Mouse (Mus musculus) forebrain, embryonic 11.5 days (tissue): ENCODE measurements at regions not wholly inside any gene's neighbourhood (a gene's known extent, or its start where the extent isn't known, plus 50 kb on each side); places are given as distances from the start of the nearest gene placed in this dataset.

Experiments
- ATAC-seq: fragments of 200-750 bp; cut with Nextera tagmentation; replicated peaks from 2 replicates; pipeline ENCODE4 v1.8.0; 2017; ENCODE audit warnings: moderate TSS enrichment; ENCODE audit not compliant: low FRiP score
- DNase-seq: peaks from one replicate; pipeline ENCODE4 v3.0.0-alpha.2; 2017; ENCODE audit warnings: low spot score
- H3K27ac ChIP-seq: fragments of 300-500 bp; sonication (generic); 2 replicates; pipeline ENCODE4 v1.5.1; 2014; ENCODE audit warnings: low read depth, low read length
- H3K27me3 ChIP-seq: fragments of 300-500 bp; sonication (generic); 2 replicates; pipeline ENCODE4 v1.6.1; 2014; ENCODE audit warnings: mild to moderate bottlenecking, low read length, mixed read lengths; ENCODE audit not compliant: control insufficient read depth, insufficient read depth
- H3K36me3 ChIP-seq: fragments of 300-500 bp; sonication (generic); 2 replicates; pipeline ENCODE4 v1.6.1; 2014; ENCODE audit warnings: mild to moderate bottlenecking, low read length, moderate library complexity, mixed read lengths; ENCODE audit not compliant: control insufficient read depth, insufficient read depth
- H3K4me1 ChIP-seq: fragments of 300-500 bp; sonication (generic); replicated peaks from 2 replicates; pipeline ENCODE4 v1.6.1; 2014; ENCODE audit warnings: low read length, mixed read lengths; ENCODE audit not compliant: control insufficient read depth, insufficient read depth
- H3K4me2 ChIP-seq: fragments of 300-500 bp; sonication (generic); 2 replicates; pipeline ENCODE4 v1.6.1; 2014; ENCODE audit warnings: low read depth, mild to moderate bottlenecking, low read length, moderate library complexity, mixed read lengths; ENCODE audit not compliant: severe bottlenecking
- H3K4me3 ChIP-seq: fragments of 300-500 bp; sonication (generic); 2 replicates; pipeline ENCODE4 v1.5.1; 2014; ENCODE audit warnings: low read depth, low read length
- H3K9ac ChIP-seq: fragments of 300-500 bp; sonication (generic); 2 replicates; pipeline ENCODE4 v1.6.1; 2014; ENCODE audit warnings: low read length
- H3K9me3 ChIP-seq: fragments of 300-500 bp; sonication (generic); 2 replicates; pipeline ENCODE4 v1.6.1; 2016; ENCODE audit warnings: low read length, mixed read lengths; ENCODE audit not compliant: control insufficient read depth
- WGBS: fragments of 180-500 bp; shearing (Covaris S2); extraction: QIAGEN DNeasy Blood & Tissue Kit; methylation state at CpG from one replicate; pipeline ENCODE4 v1.1.7; 2014; 5-methylcytosine and 5-hydroxymethylcytosine counted together

GRCm38 (mm10) chr3:49282679-49283078, 474.4 kb downstream of the Pcdh18 start:
- H3K27ac ChIP-seq, result no peak overlapping the region
- no peak overlapping the region for H3K9ac ChIP-seq
- ATAC-seq, result no peak
- H3K4me3 ChIP-seq, result no peak overlapping the region
- H3K4me1 ChIP-seq, result no peaks in the 10 kb centered on the region
- H3K9me3 ChIP-seq, result no peaks in the 10 kb centered on the region
- no peak for DNase-seq
- 80% methylated on average over 2 of the region's 2 CpGs for WGBS
- no peaks in the 10 kb centered on the region for H3K36me3 ChIP-seq
- H3K27me3 ChIP-seq, result no peaks in the 10 kb centered on the region
- no peak overlapping the region for H3K4me2 ChIP-seq

GRCm38 (mm10) chr3:49278356-49278755, 478.8 kb downstream of the Pcdh18 start:
- 93% methylated on average over 1 of the region's 1 CpGs for WGBS
- H3K4me1 ChIP-seq, result no peaks in the 10 kb centered on the region
- H3K27ac ChIP-seq, result no peak overlapping the region
- no peaks in the 10 kb centered on the region for H3K9me3 ChIP-seq
- ATAC-seq (no peak), DNase-seq (no peak)
- no peak overlapping the region for H3K9ac ChIP-seq
- H3K36me3 ChIP-seq, result no peaks in the 10 kb centered on the region
- no peaks in the 10 kb centered on the region for H3K27me3 ChIP-seq
- H3K4me3 ChIP-seq, result no peak overlapping the region
- H3K4me2 ChIP-seq, result no peak overlapping the region

- Histone ChIP-seq H3K27me3 (no peaks in the 10 kb centered on the region), H3K36me3 (no peaks in the 10 kb centered on the region), H3K9ac (no peak overlapping the region), H3K4me3 (no peak overlapping the region), H3K9me3 (no peaks in the 10 kb centered on the region), H3K4me1 (no peaks in the 10 kb centered on the region), H3K27ac (no peak overlapping the region), H3K4me2 (no peak overlapping the region)
- 30% methylated on average over 1 of the region's 1 CpGs for WGBS
- peak; percentile 90 for ATAC-seq
- DNase-seq, result no peak
These were observed 482.7 kb downstream of the Pcdh18 start for GRCm38 (mm10) chr3:49274286-49274923.

GRCm38 (mm10) chr3:49266048-49266447, 491.1 kb downstream of the Pcdh18 start:
- Histone ChIP-seq H3K36me3 (no peaks in the 10 kb centered on the region), H3K4me2 (no peak overlapping the region), H3K27me3 (no peaks in the 10 kb centered on the region), H3K27ac (no peak overlapping the region), H3K9me3 (no peaks in the 10 kb centered on the region), H3K4me1 (no peaks in the 10 kb centered on the region), H3K4me3 (no peak overlapping the region), H3K9ac (no peak overlapping the region)
- no peak for DNase-seq
- WGBS, result 71% methylated on average over 2 of the region's 2 CpGs
- no peak for ATAC-seq
